Mouse (Mus musculus) neural tube, embryonic 15.5 days (tissue): ENCODE measurements around the gene Igfals. TPM values are rescaled to one million over a fixed set of nuclear protein-coding genes. Genes with fewer than 3 reads are reported as not detected.

ENCODE experiments used
- ATAC-seq: fragments of 200-750 bp; cut with Nextera tagmentation; 2 replicates; pipeline ENCODE4 v1.8.0; 2017; ENCODE audit warnings: mild to moderate bottlenecking, moderate TSS enrichment, moderate library complexity; ENCODE audit not compliant: low FRiP score
- H3K27ac ChIP-seq: fragments of 300-500 bp; sonication (generic); replicated peaks from 2 replicates; pipeline ENCODE4 v1.5.1; 2015; ENCODE audit warnings: mild to moderate bottlenecking, inconsistent platforms
- H3K27me3 ChIP-seq: fragments of 300-500 bp; sonication (generic); replicated peaks from 2 replicates; pipeline ENCODE4 v1.6.1; 2015; ENCODE audit warnings: inconsistent platforms
- H3K36me3 ChIP-seq: fragments of 300-500 bp; sonication (generic); 2 replicates; pipeline ENCODE4 v1.6.1; 2015; ENCODE audit warnings: inconsistent platforms
- H3K4me1 ChIP-seq: fragments of 300-500 bp; sonication (generic); 2 replicates; pipeline ENCODE4 v1.6.1; 2015; ENCODE audit warnings: inconsistent platforms
- H3K4me2 ChIP-seq: fragments of 300-500 bp; sonication (generic); 2 replicates; pipeline ENCODE4 v1.6.1; 2015; ENCODE audit warnings: inconsistent platforms, mild to moderate bottlenecking, moderate library complexity
- H3K4me3 ChIP-seq: fragments of 300-500 bp; sonication (generic); replicated peaks from 2 replicates; pipeline ENCODE4 v1.5.1; 2015; ENCODE audit warnings: mild to moderate bottlenecking, inconsistent platforms
- H3K9ac ChIP-seq: fragments of 300-500 bp; sonication (generic); replicated peaks from 2 replicates; pipeline ENCODE4 v1.6.1; 2015; ENCODE audit warnings: mild to moderate bottlenecking, inconsistent platforms
- H3K9me3 ChIP-seq: fragments of 300-500 bp; sonication (generic); replicated peaks from 2 replicates; pipeline ENCODE4 v1.6.1; 2016; ENCODE audit warnings: inconsistent platforms
- WGBS: fragments of 180-500 bp; shearing (Covaris S2); methylation state at CpG from one replicate; pipeline ENCODE4 v1.1.7; 2015; ENCODE audit warnings: mixed read lengths; 5-methylcytosine and 5-hydroxymethylcytosine counted together
- polyA plus RNA-seq: library from polyadenylated mRNA; unstranded; fragments of >200 nt; fragmentation: Nextera tagmentation; extraction: Ambion mirVana; gene quantifications from 2 replicates; pipeline ENCODE4 v1.2.1, GENCODE M21; 2015

The Igfals gene
- 0.06 and 0.78 TPM in 2 replicates for polyA plus RNA-seq

- no peak within 1 kb of the TSS for H3K9ac ChIP-seq
Measured at GRCm38 (mm10) chr17:24865776-24866175, at the start of gene Igfals. Gene Igfals, plus strand, starts transcription at chr17:24865997.

GRCm38 (mm10) chr17:24817503-24817902, 48.3 kb upstream of the Igfals start:
- H3K9me3 ChIP-seq: no peaks in the 10 kb centered on the region
- no peak overlapping the region for H3K4me2 ChIP-seq
- H3K4me3 ChIP-seq: no peak overlapping the region
- H3K36me3 ChIP-seq: no peaks in the 10 kb centered on the region
- H3K4me1 ChIP-seq: no peaks in the 10 kb centered on the region
- WGBS: 47% methylated on average over 1 of the region's 1 CpGs
- no peaks in the 10 kb centered on the region; the same call in none of the 2 replicates for H3K27me3 ChIP-seq
- ATAC-seq: no peak
- H3K27ac ChIP-seq: no peak overlapping the region
- no peak overlapping the region for H3K9ac ChIP-seq

More at GRCm38 (mm10) chr17:24865776-24866175, at the start of gene Igfals:
- Histone ChIP-seq H3K4me1 (no peaks in the 10 kb centered on the region), H3K4me3 (no peak within 1 kb of the TSS), H3K4me2 (no peak within 1 kb of the TSS), H3K27me3 (no peaks in the 10 kb centered on the region), H3K9me3 (no peaks in the 10 kb centered on the region), H3K27ac (no peak within 1 kb of the TSS), H3K36me3 (peaks cover 52% of the 10 kb centered on the region)
- WGBS: 90% methylated on average over 8 of the region's 8 CpGs
- ATAC-seq: no peak

- Histone ChIP-seq H3K9ac (no peak overlapping the region), H3K27ac (no peak overlapping the region), H3K4me2 (no peak overlapping the region), H3K36me3 (no peaks in the 10 kb centered on the region), H3K4me3 (no peak overlapping the region), H3K4me1 (no peaks in the 10 kb centered on the region), H3K9me3 (no peaks in the 10 kb centered on the region), H3K27me3 (no peaks in the 10 kb centered on the region; the same call in none of the 2 replicates)
- WGBS: 52% methylated on average over 6 of the region's 6 CpGs
- no peak for ATAC-seq
Measured at GRCm38 (mm10) chr17:24818172-24818571, 47.6 kb upstream of the Igfals start.

DNA sequence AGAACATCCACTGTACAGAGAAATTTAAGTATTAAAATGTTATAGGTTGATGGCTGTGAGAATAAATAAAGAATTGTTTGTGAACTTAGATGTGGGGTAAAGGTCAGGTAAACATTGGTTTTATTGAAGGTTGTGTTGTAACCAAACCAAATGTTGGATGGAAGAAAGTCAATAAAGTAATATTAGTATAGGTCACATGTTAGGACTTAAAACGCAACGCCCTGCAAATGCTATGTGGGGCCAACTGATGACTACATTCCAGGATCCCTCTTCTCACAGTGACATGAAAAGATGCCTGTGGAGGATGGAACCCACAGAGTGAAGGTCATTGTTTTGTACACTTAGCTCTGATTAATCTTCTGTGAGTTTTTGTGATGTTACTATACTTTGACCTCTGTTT, 46.3 kb upstream of the Igfals start:
- no peaks in the 10 kb centered on the region for H3K36me3 ChIP-seq
- ATAC-seq: no peak
- no peaks in the 10 kb centered on the region for H3K9me3 ChIP-seq
- H3K27ac ChIP-seq: no peak overlapping the region
- H3K27me3 ChIP-seq: peaks cover 7% of the 10 kb centered on the region
- no peak overlapping the region for H3K9ac ChIP-seq
- WGBS: 78% methylated on average over 2 of the region's 2 CpGs
- no peak overlapping the region for H3K4me2 ChIP-seq
- H3K4me1 ChIP-seq: no peaks in the 10 kb centered on the region
- no peak overlapping the region for H3K4me3 ChIP-seq

DNA sequence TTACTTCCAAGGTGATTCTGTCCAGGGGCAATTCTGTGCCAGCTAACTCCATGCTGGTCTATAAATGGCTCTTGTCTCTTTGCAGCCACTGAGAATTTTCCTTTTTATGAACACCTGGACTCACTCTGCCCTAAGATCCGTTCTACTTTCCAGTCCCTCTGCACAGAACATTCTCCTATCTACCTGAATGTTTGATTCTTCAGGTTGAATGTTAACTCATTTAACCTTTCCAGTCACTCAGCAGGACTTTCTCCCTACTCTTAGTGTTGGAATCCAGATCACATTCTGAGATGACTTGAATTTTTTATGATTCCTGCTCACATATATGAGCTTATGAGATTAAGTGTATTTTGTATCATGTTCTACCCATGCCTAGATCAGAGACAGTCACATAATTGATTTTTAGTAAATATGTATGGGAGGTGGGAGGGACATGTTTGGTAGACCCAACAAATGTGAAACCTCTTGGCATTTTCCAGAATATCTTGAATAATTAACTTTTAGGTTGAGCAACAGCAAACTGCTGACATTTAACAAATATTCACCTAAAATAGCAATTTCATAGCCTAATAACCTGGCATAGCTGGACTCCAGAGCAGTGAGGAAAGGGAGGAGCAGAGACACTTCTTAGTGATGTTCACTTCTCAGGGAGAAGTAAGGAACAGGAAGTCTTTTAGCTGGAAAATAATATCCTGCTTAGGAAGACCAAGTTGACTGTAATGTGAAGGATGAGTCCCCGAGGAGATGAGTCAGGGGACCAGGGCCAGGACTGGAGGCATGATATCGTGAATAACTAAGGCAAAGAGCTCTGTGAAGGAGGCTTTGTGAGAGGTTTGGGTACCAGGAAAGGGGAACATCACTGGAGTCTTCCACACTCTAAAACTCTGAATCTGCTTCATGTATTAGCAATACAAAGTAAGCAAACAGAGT, 44.2 kb upstream of the Igfals start:
- H3K27ac ChIP-seq: no peak overlapping the region
- 60% methylated on average over 3 of the region's 3 CpGs for WGBS

GRCm38 (mm10) chr17:24839842-24840241, 26.0 kb upstream of the Igfals start, which contains the start of gene Hagh:
Gene Hagh, plus strand, starts transcription at chr17:24840143.
- no peak for ATAC-seq
- Histone ChIP-seq H3K4me2 (no peak within 1 kb of the TSS), H3K9ac (no peak within 1 kb of the TSS), H3K36me3 (no peaks in the 10 kb centered on the region), H3K27me3 (peaks cover 36% of the 10 kb centered on the region), H3K27ac (no peak within 1 kb of the TSS), H3K9me3 (no peaks in the 10 kb centered on the region), H3K4me1 (no peaks in the 10 kb centered on the region), H3K4me3 (no peak within 1 kb of the TSS)
- 72% methylated on average over 8 of the region's 8 CpGs for WGBS

More for the DNA sequence above, 44.2 kb upstream of the Igfals start:
- ATAC-seq: no peak
- H3K4me1 ChIP-seq: no peaks in the 10 kb centered on the region
- no peaks in the 10 kb centered on the region for H3K36me3 ChIP-seq
- no peak overlapping the region for H3K4me3 ChIP-seq
- peaks cover 15% of the 10 kb centered on the region for H3K27me3 ChIP-seq
- H3K9me3 ChIP-seq: no peaks in the 10 kb centered on the region
- no peak overlapping the region for H3K9ac ChIP-seq
- H3K4me2 ChIP-seq: no peak overlapping the region

- 69% methylated on average over 5 of the region's 5 CpGs for WGBS
- H3K9me3 ChIP-seq: no peaks in the 10 kb centered on the region
Measured at GRCm38 (mm10) chr17:24840341-24840740, 25.5 kb upstream of the Igfals start.

GRCm38 (mm10) chr17:24841133-24841532, 24.7 kb upstream of the Igfals start:
- Histone ChIP-seq H3K27me3 (peaks cover 33% of the 10 kb centered on the region), H3K36me3 (no peaks in the 10 kb centered on the region), H3K4me1 (no peaks in the 10 kb centered on the region), H3K9ac (no peak overlapping the region), H3K27ac (no peak overlapping the region), H3K4me3 (no peak overlapping the region), H3K4me2 (no peak overlapping the region), H3K9me3 (no peaks in the 10 kb centered on the region)
- 54% methylated on average over 4 of the region's 4 CpGs for WGBS
- ATAC-seq: no peak

More at GRCm38 (mm10) chr17:24840341-24840740, 25.5 kb upstream of the Igfals start:
- ATAC-seq: no peak
- Histone ChIP-seq H3K36me3 (no peaks in the 10 kb centered on the region), H3K4me3 (no peak overlapping the region), H3K4me1 (no peaks in the 10 kb centered on the region), H3K27ac (no peak overlapping the region), H3K27me3 (peaks cover 36% of the 10 kb centered on the region), H3K9ac (no peak overlapping the region), H3K4me2 (no peak overlapping the region)

GRCm38 (mm10) chr17:24842631-24843030, 23.2 kb upstream of the Igfals start:
- no peak for ATAC-seq
- Histone ChIP-seq H3K9me3 (no peaks in the 10 kb centered on the region), H3K9ac (no peak overlapping the region), H3K27me3 (peaks cover 27% of the 10 kb centered on the region), H3K4me1 (no peaks in the 10 kb centered on the region), H3K4me3 (no peak overlapping the region), H3K27ac (no peak overlapping the region), H3K36me3 (no peaks in the 10 kb centered on the region), H3K4me2 (no peak overlapping the region)
- WGBS: 64% methylated on average over 2 of the region's 2 CpGs

- no peaks in the 10 kb centered on the region for H3K36me3 ChIP-seq
- no peak overlapping the region for H3K4me2 ChIP-seq
- peaks cover 27% of the 10 kb centered on the region for H3K27me3 ChIP-seq
- no peak overlapping the region for H3K9ac ChIP-seq
- no peak overlapping the region for H3K4me3 ChIP-seq
- ATAC-seq: no peak
- WGBS: 40% methylated on average over 9 of the region's 9 CpGs
- peaks cover 10% of the 10 kb centered on the region for H3K4me1 ChIP-seq
- H3K27ac ChIP-seq: no peak overlapping the region
- no peaks in the 10 kb centered on the region for H3K9me3 ChIP-seq
Measured at GRCm38 (mm10) chr17:24844525-24844924, 21.3 kb upstream of the Igfals start.

DNA sequence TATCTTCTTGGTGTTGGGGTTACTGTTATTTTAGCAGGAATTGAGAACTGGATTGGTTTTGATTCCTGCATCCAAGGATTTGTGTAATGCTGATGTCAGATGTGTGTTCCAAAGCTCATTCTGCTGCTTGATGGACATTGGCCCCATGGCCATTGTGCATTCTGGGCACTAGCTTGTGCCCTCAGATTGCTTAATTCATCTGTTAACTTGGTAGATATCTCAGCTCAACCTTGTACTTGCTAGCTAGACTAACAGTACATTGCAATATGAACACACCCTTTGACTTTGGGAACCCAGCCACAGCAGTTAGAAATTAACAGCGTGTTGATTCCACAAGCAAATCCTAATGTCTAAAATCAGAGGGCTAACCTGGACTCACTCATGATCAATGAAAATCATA, 18.4 kb upstream of the Igfals start:
- no peak overlapping the region for H3K9ac ChIP-seq
- peaks cover 11% of the 10 kb centered on the region for H3K27me3 ChIP-seq
- no peaks in the 10 kb centered on the region for H3K36me3 ChIP-seq
- H3K4me1 ChIP-seq: peaks cover 23% of the 10 kb centered on the region
- H3K4me3 ChIP-seq: no peak overlapping the region
- no peak overlapping the region for H3K4me2 ChIP-seq
- ATAC-seq: no peak
- no peaks in the 10 kb centered on the region for H3K9me3 ChIP-seq
- 100% methylated on average over 1 of the region's 1 CpGs for WGBS
- H3K27ac ChIP-seq: no peak overlapping the region

GRCm38 (mm10) chr17:24848600-24849031, 17.2 kb upstream of the Igfals start:
- peaks cover 5% of the 10 kb centered on the region; the same call in 1 of the 2 replicates for H3K27me3 ChIP-seq
- H3K4me3 ChIP-seq: peak overlapping the region; percentile 12; the same call in 1 of the 2 replicates
- no peak overlapping the region for H3K27ac ChIP-seq
- H3K36me3 ChIP-seq: peaks cover 5% of the 10 kb centered on the region
- no peak for ATAC-seq
- H3K9me3 ChIP-seq: no peaks in the 10 kb centered on the region
- H3K4me2 ChIP-seq: peak overlapping the region; percentile 93
- H3K4me1 ChIP-seq: peaks cover 23% of the 10 kb centered on the region
- no peak overlapping the region for H3K9ac ChIP-seq
